Mouse (Mus musculus) intestine, embryonic 16.5 days (tissue): Measurements from ENCODE around the gene Ptprd. TPM values are rescaled to one million over a fixed set of nuclear protein-coding genes. Genes with fewer than 3 reads are reported as not detected.

Source experiments
- ATAC-seq: fragments of 200-750 bp; cut with Nextera tagmentation; 2 replicates; pipeline ENCODE4 v1.8.0; 2017; ENCODE audit warnings: moderate TSS enrichment, moderate library complexity
- H3K27ac ChIP-seq: fragments of 300-500 bp; sonication (generic); 2 replicates; pipeline ENCODE4 v1.5.1; 2014; ENCODE audit warnings: mild to moderate bottlenecking, low read length
- H3K27me3 ChIP-seq: fragments of 300-500 bp; sonication (generic); replicated peaks from 2 replicates; pipeline ENCODE4 v1.6.1; 2014; ENCODE audit warnings: low read length, control low read depth, mixed read lengths; ENCODE audit not compliant: control insufficient read depth, insufficient read depth
- H3K36me3 ChIP-seq: fragments of 300-500 bp; sonication (generic); 2 replicates; pipeline ENCODE4 v1.6.1; 2014; ENCODE audit warnings: low read length, control low read depth; ENCODE audit not compliant: control insufficient read depth, insufficient read depth
- H3K4me1 ChIP-seq: fragments of 300-500 bp; sonication (generic); 2 replicates; pipeline ENCODE4 v1.6.1; 2014; ENCODE audit warnings: low read length, control low read depth, mixed read lengths; ENCODE audit not compliant: control insufficient read depth, insufficient read depth
- H3K4me2 ChIP-seq: fragments of 300-500 bp; sonication (generic); 2 replicates; pipeline ENCODE4 v1.6.1; 2014; ENCODE audit warnings: low read depth, low read length, control low read depth
- H3K4me3 ChIP-seq: fragments of 300-500 bp; sonication (generic); 2 replicates; pipeline ENCODE4 v1.5.1; 2014; ENCODE audit warnings: mild to moderate bottlenecking, low read length
- H3K9ac ChIP-seq: fragments of 300-500 bp; sonication (generic); 2 replicates; pipeline ENCODE4 v1.6.1; 2014; ENCODE audit warnings: low read depth, low read length
- H3K9me3 ChIP-seq: fragments of 300-500 bp; sonication (generic); 2 replicates; pipeline ENCODE4 v1.6.1; 2016; ENCODE audit warnings: low read length, control low read depth; ENCODE audit not compliant: control insufficient read depth
- WGBS: fragments of 180-500 bp; shearing (Covaris S2); extraction: QIAGEN DNeasy Blood & Tissue Kit; methylation state at CpG from one replicate; pipeline ENCODE4 v1.1.7; 2014; 5-methylcytosine and 5-hydroxymethylcytosine counted together
- polyA plus RNA-seq: library from polyadenylated mRNA; unstranded; fragments of >200 nt; fragmentation: Nextera tagmentation; extraction: Ambion mirVana; gene quantifications from 2 replicates; pipeline ENCODE4 v1.2.1, GENCODE M21; 2015

The Ptprd gene
- polyA plus RNA-seq, 1 experiment from 2014 or later: 5.0 TPM

- Histone ChIP-seq H3K27me3 (no peaks in the 10 kb centered on the region), H3K9ac (no peak overlapping the region), H3K9me3 (no peaks in the 10 kb centered on the region), H3K27ac (no peak overlapping the region), H3K36me3 (no peaks in the 10 kb centered on the region), H3K4me3 (no peak overlapping the region), H3K4me2 (no peak overlapping the region), H3K4me1 (no peaks in the 10 kb centered on the region)
- no peak for ATAC-seq
- 44% methylated on average over 2 of the region's 2 CpGs for WGBS
Measured at GRCm38 (mm10) chr4:76750709-76751108, 1461.1 kb downstream of the Ptprd start.

- Histone ChIP-seq H3K4me2 (no peak overlapping the region), H3K27me3 (no peaks in the 10 kb centered on the region), H3K9ac (no peak overlapping the region), H3K4me3 (no peak overlapping the region), H3K9me3 (no peaks in the 10 kb centered on the region), H3K4me1 (no peaks in the 10 kb centered on the region), H3K36me3 (no peaks in the 10 kb centered on the region), H3K27ac (no peak overlapping the region)
- 65% methylated on average over 1 of the region's 1 CpGs for WGBS
- no peak for ATAC-seq
Measured at GRCm38 (mm10) chr4:76735831-76736230, 1475.9 kb downstream of the Ptprd start.

- H3K9me3 ChIP-seq: no peaks in the 10 kb centered on the region
- H3K27ac ChIP-seq: no peak overlapping the region
- 77% methylated on average over 3 of the region's 3 CpGs for WGBS
- no peak overlapping the region for H3K4me2 ChIP-seq
- ATAC-seq: no peak
- H3K4me1 ChIP-seq: no peaks in the 10 kb centered on the region
- no peaks in the 10 kb centered on the region for H3K36me3 ChIP-seq
- no peak overlapping the region for H3K4me3 ChIP-seq
- H3K9ac ChIP-seq: no peak overlapping the region
- no peaks in the 10 kb centered on the region for H3K27me3 ChIP-seq
Measured at GRCm38 (mm10) chr4:76675726-76676125, 1536.0 kb downstream of the Ptprd start.

- Histone ChIP-seq H3K9me3 (no peaks in the 10 kb centered on the region), H3K4me2 (no peak overlapping the region), H3K9ac (no peak overlapping the region), H3K27ac (no peak overlapping the region), H3K4me3 (no peak overlapping the region), H3K36me3 (no peaks in the 10 kb centered on the region), H3K4me1 (no peaks in the 10 kb centered on the region), H3K27me3 (no peaks in the 10 kb centered on the region)
- no peak for ATAC-seq
Measured at GRCm38 (mm10) chr4:76673224-76673623, 1538.5 kb downstream of the Ptprd start.

- no peaks in the 10 kb centered on the region for H3K27me3 ChIP-seq
- H3K36me3 ChIP-seq: no peaks in the 10 kb centered on the region
- H3K4me3 ChIP-seq: no peak overlapping the region
- H3K4me1 ChIP-seq: no peaks in the 10 kb centered on the region
- no peak overlapping the region for H3K9ac ChIP-seq
- ATAC-seq: no peak
- no peaks in the 10 kb centered on the region for H3K9me3 ChIP-seq
- no peak overlapping the region for H3K4me2 ChIP-seq
- H3K27ac ChIP-seq: no peak overlapping the region
Measured at GRCm38 (mm10) chr4:76672653-76673052, 1539.1 kb downstream of the Ptprd start.

- H3K27me3 ChIP-seq: no peaks in the 10 kb centered on the region
- H3K4me2 ChIP-seq: no peak overlapping the region
- H3K4me1 ChIP-seq: no peaks in the 10 kb centered on the region
- no peaks in the 10 kb centered on the region for H3K36me3 ChIP-seq
- H3K4me3 ChIP-seq: no peak overlapping the region
- no peaks in the 10 kb centered on the region for H3K9me3 ChIP-seq
- H3K9ac ChIP-seq: no peak overlapping the region
- ATAC-seq: no peak
- no peak overlapping the region for H3K27ac ChIP-seq
- WGBS: 44% methylated on average over 4 of the region's 4 CpGs
Measured at GRCm38 (mm10) chr4:76661725-76662124, 1550.0 kb downstream of the Ptprd start.

GRCm38 (mm10) chr4:76660146-76660545 is 1551.6 kb downstream of the Ptprd start:
- no peak for ATAC-seq
- H3K9me3 ChIP-seq: no peaks in the 10 kb centered on the region

GRCm38 (mm10) chr4:76656734-76657133 is 1555.0 kb downstream of the Ptprd start:
- no peaks in the 10 kb centered on the region for H3K36me3 ChIP-seq
- H3K9ac ChIP-seq: no peak overlapping the region
- ATAC-seq: no peak
- H3K27ac ChIP-seq: no peak overlapping the region
- H3K4me2 ChIP-seq: no peak overlapping the region
- H3K4me1 ChIP-seq: no peaks in the 10 kb centered on the region
- no peaks in the 10 kb centered on the region for H3K9me3 ChIP-seq
- H3K4me3 ChIP-seq: no peak overlapping the region
- no peaks in the 10 kb centered on the region for H3K27me3 ChIP-seq
- 74% methylated on average over 3 of the region's 3 CpGs for WGBS

More at GRCm38 (mm10) chr4:76660146-76660545, 1551.6 kb downstream of the Ptprd start:
- Histone ChIP-seq H3K36me3 (no peaks in the 10 kb centered on the region), H3K4me2 (no peak overlapping the region), H3K4me3 (no peak overlapping the region), H3K27ac (no peak overlapping the region), H3K4me1 (no peaks in the 10 kb centered on the region), H3K27me3 (no peaks in the 10 kb centered on the region), H3K9ac (no peak overlapping the region)
- WGBS: 60% methylated on average over 2 of the region's 2 CpGs

GRCm38 (mm10) chr4:76652971-76653370 is 1558.8 kb downstream of the Ptprd start:
- 80% methylated on average over 2 of the region's 2 CpGs for WGBS
- H3K27me3 ChIP-seq: no peaks in the 10 kb centered on the region
- ATAC-seq: no peak

GRCm38 (mm10) chr4:76621740-76622139 is 1590.0 kb downstream of the Ptprd start:
- Histone ChIP-seq H3K4me1 (peaks cover 2% of the 10 kb centered on the region; the same call in 1 of the 2 replicates), H3K36me3 (no peaks in the 10 kb centered on the region), H3K4me3 (no peak overlapping the region), H3K27ac (no peak overlapping the region), H3K9ac (no peak overlapping the region), H3K9me3 (no peaks in the 10 kb centered on the region), H3K4me2 (no peak overlapping the region), H3K27me3 (no peaks in the 10 kb centered on the region)
- 64% methylated on average over 7 of the region's 7 CpGs for WGBS
- ATAC-seq: no peak

More at GRCm38 (mm10) chr4:76652971-76653370, 1558.8 kb downstream of the Ptprd start:
- no peaks in the 10 kb centered on the region for H3K9me3 ChIP-seq
- H3K4me1 ChIP-seq: no peaks in the 10 kb centered on the region
- no peak overlapping the region for H3K27ac ChIP-seq
- no peak overlapping the region for H3K4me2 ChIP-seq
- no peaks in the 10 kb centered on the region for H3K36me3 ChIP-seq
- H3K9ac ChIP-seq: no peak overlapping the region
- no peak overlapping the region for H3K4me3 ChIP-seq
